Mouse (Mus musculus) lung, adult 18-20 months (tissue): ENCODE measurements at regions not wholly inside any gene's neighbourhood (a gene's known extent, or its start where the extent isn't known, plus 50 kb on each side); places are given as distances from the start of the nearest gene placed in this dataset.

Experiments
- DNase-seq, 2 experiments: peaks; one replicate each; pipeline ENCODE4 v3.0.0; 2022; ENCODE audit warnings: mixed read lengths in 2 of 2

DNA sequence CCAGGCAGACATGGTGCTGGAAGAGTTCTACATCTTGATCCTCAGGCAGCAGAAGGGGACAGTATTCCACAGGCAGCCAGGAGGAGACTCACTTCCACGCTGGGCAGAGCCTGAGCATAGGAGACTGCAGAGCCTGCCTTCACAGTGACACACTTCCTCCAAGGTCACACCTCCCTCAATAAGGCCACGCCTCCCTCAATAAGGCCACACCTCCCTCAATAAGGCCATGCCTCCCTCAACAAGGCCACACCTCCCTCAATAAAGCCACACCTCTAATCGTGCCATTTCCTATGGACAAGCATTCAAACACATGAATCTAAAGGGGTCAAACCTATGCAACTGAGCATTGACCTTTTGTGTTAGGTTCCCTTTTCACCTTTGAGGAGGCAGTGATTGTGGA, 88.5 kb upstream of the Mphosph6 start:
- no peak for DNase-seq

DNA sequence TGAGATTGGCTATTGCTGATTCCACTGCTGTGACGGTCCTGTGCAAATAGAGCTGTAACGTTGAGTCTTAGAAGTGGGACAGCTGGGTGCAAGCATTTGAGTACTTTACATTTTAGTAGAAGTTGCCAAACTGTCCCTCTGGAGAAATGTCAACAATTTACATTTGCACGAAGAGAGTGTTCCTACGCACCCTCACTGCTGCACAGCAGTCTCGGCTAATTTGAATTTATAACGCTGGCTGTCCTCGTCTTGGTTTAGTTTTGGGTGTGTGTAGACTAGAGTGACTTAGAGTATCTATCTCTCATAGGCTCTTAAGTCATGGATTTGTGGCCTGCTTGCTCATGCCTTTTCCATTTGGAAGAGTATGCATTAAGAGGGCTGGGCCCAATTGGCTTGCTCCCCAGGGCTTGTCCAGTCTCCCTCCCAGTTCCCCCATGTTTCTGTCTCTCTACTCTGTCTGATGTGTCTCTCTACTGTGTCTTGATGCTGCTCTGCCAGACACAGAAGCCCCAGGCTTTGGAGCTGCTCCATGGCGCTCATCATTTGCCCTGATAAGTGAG, 79.8 kb upstream of the Mphosph6 start:
- no peak for DNase-seq

DNA sequence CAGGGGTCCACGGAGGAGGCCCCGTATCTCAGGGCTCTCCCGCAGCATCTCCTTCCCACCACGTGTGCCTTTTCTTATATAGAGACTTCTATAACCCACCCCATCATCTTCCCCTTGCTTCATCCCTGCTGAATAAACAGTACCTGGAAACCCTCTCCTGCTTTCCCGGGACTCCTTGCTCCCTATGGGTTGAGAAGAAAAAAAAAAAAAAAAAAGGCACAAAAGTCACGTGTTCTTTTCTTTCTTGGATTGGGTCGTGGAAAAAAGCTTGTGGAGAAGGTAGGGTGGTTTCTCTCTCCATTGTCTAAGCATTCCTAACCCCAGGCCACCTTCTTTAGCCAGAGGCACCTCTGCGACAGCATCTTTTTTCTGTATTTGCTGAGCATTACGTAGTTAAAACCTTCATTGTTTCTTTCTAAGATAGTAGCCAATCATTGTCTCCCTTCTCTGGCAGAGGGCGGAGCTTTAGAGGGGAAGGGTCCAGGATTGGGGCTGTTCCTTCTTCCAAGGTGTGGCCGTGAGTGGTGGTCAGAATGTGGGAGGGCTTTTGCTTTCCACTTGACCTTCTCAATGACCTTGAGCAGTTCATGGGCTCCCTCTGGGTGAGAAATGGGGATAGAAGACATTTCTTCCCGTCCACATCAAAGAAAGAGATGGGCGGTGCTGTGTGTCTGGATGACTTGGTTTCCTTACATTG, 78.7 kb upstream of the Mphosph6 start:
- no peak for DNase-seq

DNA sequence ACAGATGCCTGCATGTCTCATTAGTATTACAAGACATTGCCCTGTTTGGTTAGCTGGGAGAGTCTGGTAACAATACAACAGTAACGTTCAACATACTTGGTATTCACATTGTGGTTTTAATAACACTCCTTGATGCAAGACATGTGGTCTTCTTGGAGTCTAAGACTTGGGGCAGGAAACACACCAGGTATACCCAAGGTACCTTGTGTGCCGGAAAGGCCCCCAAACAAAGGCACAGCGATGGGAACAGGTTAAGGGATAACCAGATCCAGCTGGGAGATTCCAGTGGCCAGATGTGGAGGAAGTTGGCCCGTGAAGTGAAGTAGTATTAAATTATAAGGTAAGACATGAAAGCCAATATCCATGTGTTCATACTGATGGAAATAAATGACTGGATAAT, 71.9 kb upstream of the Mphosph6 start:
- DNase-seq: no peak

DNA sequence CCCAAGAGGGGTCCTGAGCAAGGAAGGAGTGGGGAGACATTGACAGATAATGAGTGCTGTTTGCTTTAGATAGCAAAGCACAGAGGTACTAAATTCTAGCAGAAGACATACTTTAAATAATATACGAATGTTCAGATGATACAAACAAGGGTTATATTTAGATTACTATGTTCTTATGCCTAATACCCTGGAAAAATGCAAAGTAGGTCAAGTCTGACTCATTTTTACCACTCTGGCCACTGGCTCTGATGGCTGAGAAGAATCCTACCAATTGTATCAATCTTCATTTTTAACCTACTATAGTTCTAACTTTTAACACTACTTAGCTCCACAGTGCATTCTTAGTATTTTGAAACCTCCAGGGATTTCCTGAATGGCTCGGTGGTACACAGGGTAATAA, 65.4 kb upstream of the Mphosph6 start:
- DNase-seq: no peak

DNA sequence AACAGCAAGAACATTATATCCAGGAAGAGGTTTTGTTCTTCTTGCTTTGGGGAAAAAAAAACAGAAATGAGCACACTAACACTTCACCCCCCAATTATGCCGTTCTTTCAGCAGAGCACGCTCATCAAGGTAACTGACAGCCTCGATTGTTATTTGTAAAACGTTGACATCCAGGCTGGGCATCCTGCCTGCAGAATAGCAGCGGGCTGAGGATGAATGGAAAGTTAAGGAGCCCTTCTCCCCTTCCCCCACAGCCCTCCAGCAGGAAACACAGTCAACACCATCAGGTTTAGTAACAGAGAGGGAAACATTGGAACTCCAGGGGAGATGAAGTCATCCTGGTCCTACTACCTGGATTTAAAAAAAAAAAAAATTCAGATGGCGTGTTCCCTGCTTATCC, 63.3 kb upstream of the Mphosph6 start:
- no peak for DNase-seq

DNA sequence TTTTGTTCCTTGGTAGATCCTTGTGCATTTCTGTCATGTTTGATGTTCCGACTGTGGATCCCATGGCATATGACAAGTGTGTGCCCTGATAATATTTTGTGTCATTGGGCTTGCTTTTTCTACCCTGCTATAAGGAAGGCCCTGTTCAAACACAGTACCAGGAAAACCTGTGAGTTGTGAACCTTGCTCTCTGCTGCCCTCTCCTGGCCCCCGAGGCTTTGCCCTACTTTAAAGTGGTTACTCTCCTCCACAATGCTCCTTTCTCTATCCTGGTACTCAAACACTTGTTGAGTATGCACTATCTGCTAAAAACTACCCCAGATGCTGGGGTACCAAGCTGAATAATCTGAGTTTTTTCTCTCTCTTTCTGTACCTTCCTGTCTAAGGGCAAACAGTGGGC, 62.1 kb upstream of the Mphosph6 start:
- DNase-seq: peak; percentile 15 to 31

DNA sequence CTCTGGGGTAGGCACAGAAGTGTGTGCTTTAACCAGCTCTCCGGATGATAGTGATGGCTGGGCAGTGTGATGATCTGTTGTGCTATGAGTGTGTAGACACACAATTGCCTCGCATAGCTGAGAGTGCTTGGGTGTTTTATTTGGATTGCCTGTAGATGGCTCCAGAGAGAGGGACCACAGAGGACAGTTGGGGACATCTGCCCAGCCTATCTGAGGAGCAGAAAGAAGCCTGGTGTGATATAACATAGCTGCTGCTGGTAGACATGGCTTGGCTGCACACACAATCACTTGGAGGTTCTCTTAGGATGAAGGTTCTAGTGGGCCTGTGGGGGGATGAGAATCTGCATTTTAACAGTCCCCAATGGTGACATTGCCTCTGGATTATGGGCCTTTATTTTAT, 60.6 kb upstream of the Mphosph6 start:
- no peak for DNase-seq

DNA sequence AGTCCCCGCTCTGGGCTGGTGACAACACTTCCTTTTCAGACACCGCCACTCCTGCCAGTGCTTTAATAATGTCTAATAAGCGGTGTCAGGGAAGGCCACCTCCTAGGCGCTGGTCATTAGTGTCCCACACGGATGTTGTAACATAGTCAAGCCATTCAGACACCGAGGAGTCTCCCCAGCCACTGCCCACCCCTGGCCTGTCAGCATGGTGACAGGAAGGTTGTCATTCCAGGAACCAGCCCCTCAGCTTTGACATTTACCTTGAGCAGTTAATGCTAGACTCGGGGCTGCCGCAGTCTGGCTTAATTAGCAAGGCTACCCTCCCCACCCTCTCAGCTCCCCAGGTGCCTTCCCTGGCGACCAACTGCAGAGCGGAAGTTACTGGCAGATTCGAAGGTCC, 58.0 kb upstream of the Mphosph6 start:
- no peak for DNase-seq

DNA sequence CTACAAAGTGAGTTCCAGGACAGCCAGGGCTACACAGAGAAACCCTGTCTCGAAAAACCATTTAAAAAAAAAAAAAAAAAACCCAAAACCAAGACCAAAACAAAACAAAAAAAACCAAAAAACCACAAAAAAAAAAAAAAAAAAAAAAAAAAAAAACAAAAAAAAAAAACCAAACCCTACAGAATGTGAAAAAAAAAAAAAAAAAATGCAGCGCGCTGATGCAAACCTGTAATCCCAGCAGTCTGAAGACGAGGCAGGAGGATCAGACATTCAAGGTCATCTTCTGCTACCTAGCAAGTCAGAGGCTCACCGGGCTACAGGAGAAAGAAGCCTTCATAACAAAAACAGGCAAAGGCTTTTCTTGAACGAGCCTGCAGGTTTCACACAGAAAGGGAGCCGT, 57.4 kb upstream of the Mphosph6 start:
- no peak for DNase-seq

DNA sequence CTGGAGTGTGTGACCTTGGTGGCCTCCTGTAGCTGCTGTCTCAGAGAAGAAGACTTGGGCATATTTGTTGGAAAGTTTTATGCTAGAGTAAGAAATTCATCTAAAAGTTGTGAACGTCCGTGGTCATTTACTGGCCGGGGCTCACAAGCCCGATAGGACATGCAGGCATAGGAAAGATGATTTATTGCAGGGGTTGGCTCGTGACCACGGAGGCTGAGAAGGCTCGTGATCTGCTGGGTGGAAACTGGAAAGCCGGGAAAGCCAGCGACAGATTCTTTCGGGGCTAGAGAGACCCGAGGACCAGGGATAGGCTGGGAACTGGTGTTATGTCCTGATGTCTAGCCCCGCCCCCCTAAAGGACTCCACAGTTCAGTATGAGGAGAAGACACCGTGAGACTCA, 54.4 kb upstream of the Mphosph6 start:
- no peak for DNase-seq

DNA sequence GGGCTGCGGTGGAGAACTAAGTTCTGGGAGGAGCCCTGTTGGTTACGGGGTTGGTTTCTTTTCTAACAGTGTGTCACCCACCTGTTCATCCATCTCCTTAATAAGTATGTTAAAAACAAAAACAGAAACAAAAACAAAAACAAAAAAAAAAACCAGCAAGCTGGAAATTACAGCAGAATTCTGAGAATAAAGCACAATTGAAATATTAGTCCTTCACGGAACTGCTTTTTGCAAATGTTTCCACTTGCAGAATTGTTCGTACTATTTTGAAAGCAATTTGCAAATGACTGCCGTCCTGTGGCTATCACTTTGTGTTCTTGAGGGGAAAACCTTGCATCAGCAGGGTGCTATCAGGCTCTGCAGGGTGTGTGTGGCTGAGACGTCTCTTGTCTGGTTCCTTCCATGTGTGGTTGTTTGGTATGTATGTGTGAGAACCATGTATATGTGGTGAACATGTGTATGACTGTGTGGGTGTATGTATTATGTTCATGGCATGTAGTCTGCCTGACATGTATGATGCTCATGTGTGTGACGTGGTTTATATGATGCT, 53.3 kb upstream of the Mphosph6 start:
- DNase-seq: no peak

DNA sequence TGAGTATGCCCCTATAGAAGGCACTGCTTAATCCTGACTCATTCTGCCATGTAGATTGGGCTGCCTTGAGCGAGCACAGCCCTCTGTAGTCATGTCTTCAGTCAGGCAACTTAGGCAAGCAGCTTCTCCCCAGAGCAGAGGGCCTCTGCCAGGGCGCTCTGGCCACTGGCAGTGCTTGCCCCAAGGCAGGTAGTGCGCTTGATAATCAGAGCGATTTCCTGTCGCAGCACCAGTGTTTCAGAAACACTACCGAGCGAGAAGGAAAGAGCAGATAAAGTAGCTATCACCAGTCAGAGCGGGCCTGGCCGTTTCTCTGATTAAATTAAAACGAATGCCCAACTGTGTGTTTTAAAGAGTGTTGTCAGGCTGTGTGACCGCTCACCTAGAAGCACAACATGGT, 52.6 kb upstream of the Mphosph6 start:
- DNase-seq: no peak

DNA sequence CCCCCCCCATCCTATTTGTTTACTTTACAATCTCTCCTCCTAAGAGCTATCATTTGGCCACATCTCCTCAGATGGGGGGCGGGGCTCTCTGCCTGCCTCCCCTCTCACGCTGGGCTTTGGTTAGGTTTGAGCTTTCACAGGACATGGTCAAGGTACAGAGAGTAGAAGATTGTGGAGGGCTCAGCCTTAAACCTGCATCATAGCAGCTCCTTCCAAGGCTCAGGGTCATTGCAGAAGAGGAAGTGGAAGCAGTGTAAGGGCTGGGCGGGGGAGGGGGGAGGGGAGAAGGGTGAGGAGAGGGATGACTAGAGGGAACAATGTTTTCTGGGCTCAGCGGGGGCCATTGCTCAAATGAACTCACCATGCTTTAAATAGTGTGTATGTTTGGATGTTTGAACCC, 51.7 kb upstream of the Mphosph6 start:
- no peak for DNase-seq

DNA sequence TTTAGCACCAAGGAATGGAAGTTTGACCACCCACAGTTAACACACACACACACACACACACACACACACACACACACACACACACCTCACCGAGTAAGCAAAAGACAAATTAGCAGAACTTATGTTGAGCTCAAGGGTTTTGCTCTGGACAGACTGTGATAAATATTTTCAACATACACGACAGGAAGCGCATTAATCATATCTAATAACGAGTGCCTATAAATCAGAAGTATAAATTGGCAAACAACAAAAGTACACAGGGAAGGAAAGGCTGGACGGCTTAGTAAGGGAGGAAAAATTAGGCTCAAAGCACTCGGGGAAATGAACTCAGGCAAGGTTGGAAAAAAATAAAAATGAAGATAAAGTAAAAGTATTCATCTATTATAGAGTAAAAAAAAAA, 50.8 kb upstream of the Mphosph6 start:
- no peak for DNase-seq
